Mouse (Mus musculus) hindlimb bud, embryonic 11.5 days (tissue): ENCODE measurements around the gene Timd2.
"Not testable (repeated sequence)": the region's sequence is repeated elsewhere in the genome, so short reads cannot be mapped to it uniquely, and the experiment has no call there.

Experiments used
- DNase-seq: peaks from one replicate; pipeline ENCODE4 v3.0.0-alpha.2; 2012; ENCODE audit warnings: low read depth, low spot score; ENCODE audit errors: extremely low spot score

Timd2 gene

GRCm38 (mm10) chr11:46665599-46666522 is 41.0 kb downstream of the Timd2 start:
- no peak for DNase-seq

GRCm38 (mm10) chr11:46663215-46663614 is 43.6 kb downstream of the Timd2 start:
- no peak for DNase-seq

GRCm38 (mm10) chr11:46652476-46652875 is 54.4 kb downstream of the Timd2 start:
- no peak for DNase-seq

GRCm38 (mm10) chr11:46649655-46650054 is 57.2 kb downstream of the Timd2 start:
- not testable (repeated sequence) for DNase-seq

GRCm38 (mm10) chr11:46644824-46645223 is 62.0 kb downstream of the Timd2 start:
- no peak for DNase-seq

GRCm38 (mm10) chr11:46636568-46636967 is 70.3 kb downstream of the Timd2 start:
- no peak for DNase-seq

GRCm38 (mm10) chr11:46635516-46635915 is 71.3 kb downstream of the Timd2 start:
- DNase-seq = not testable (repeated sequence)

GRCm38 (mm10) chr11:46631635-46632034 is 75.2 kb downstream of the Timd2 start:
- DNase-seq = no peak

- DNase-seq = peak; percentile 49
Measured at GRCm38 (mm10) chr11:46629211-46629795, 77.6 kb downstream of the Timd2 start, which contains the start of gene Dppa1. Gene Dppa1, minus strand, starts transcription at chr11:46629261.

GRCm38 (mm10) chr11:46620414-46621168 is 86.3 kb downstream of the Timd2 start:
- DNase-seq = no peak

GRCm38 (mm10) chr11:46619929-46620328 is 86.9 kb downstream of the Timd2 start:
- no peak for DNase-seq
